Mouse (Mus musculus): Measurements from ENCODE around the gene Serpina12.

DNA sequence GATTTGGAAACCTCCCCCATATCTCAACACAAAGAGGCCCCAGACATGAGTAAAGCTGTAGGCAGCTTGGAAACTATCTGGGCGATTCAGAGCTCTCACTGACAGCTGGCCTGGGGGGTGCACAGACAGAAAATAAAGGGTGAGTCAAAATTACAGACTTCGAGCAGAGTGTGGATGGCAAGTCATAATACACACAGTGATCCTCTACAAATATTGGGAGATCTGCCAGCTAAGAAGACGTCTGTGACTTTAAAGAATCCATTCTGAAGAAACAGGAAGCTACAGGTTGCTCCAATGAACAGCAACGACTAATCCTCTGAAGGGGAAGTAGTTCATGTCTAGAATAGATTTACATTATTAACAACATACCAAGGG is 41.0 kb downstream of the Serpina12 start:
- TF ChIP-seq CTCF (IDR thresholded peaks at IDR 0.05; ENCODE audit: low read depth, low read length) (no peak), POLR2AphosphoS5 (IDR thresholded peaks at IDR 0.05; ENCODE audit: insufficient replicate concordance, low read depth, low read length) (no peak), GATA1 (IDR thresholded peaks at IDR 0.05; ENCODE audit: borderline replicate concordance, low read length) (no peak)

Data from G1E (cell line).